Mouse (Mus musculus) limb, embryonic 13.5 days (tissue): Measurements from ENCODE around the gene Kif11. TPM values are rescaled to one million over a fixed set of nuclear protein-coding genes. Genes with fewer than 3 reads are reported as not detected.
A peak's percentile ranks its signal among the peaks of the same experiment; 100 is the strongest.

Experiments
- ATAC-seq: fragments of 200-750 bp; cut with Nextera tagmentation; 2 replicates; pipeline ENCODE4 v1.8.0; 2017; ENCODE audit warnings: low read depth, moderate number of reproducible peaks, moderate TSS enrichment; ENCODE audit not compliant: low FRiP score
- H3K27ac ChIP-seq: fragments of 300-500 bp; sonication (generic); 2 replicates; pipeline ENCODE4 v1.5.1; 2015; ENCODE audit warnings: inconsistent platforms, mild to moderate bottlenecking, moderate library complexity
- H3K27me3 ChIP-seq: fragments of 300-500 bp; sonication (generic); 2 replicates; pipeline ENCODE4 v1.6.1; 2015; ENCODE audit warnings: mild to moderate bottlenecking, inconsistent platforms
- H3K36me3 ChIP-seq: fragments of 300-500 bp; sonication (generic); 2 replicates; pipeline ENCODE4 v1.6.1; 2015; ENCODE audit warnings: inconsistent platforms, mild to moderate bottlenecking, moderate library complexity
- H3K4me1 ChIP-seq: fragments of 300-500 bp; sonication (generic); 2 replicates; pipeline ENCODE4 v1.6.1; 2015; ENCODE audit warnings: inconsistent platforms
- H3K4me2 ChIP-seq: fragments of 300-500 bp; sonication (generic); replicated peaks from 2 replicates; pipeline ENCODE4 v1.6.1; 2015; ENCODE audit warnings: inconsistent platforms, mild to moderate bottlenecking, moderate library complexity
- H3K4me3 ChIP-seq: fragments of 300-500 bp; sonication (generic); 2 replicates; pipeline ENCODE4 v1.5.1; 2015; ENCODE audit warnings: moderate library complexity, mild to moderate bottlenecking, inconsistent platforms
- H3K9ac ChIP-seq: fragments of 300-500 bp; sonication (generic); 2 replicates; pipeline ENCODE4 v1.6.1; 2015; ENCODE audit warnings: mild to moderate bottlenecking, inconsistent platforms
- H3K9me3 ChIP-seq: fragments of 300-500 bp; sonication (generic); 2 replicates; pipeline ENCODE4 v1.6.1; 2016; ENCODE audit warnings: inconsistent platforms
- WGBS: fragments of 180-500 bp; shearing (Covaris S2); methylation state at CpG from one replicate; pipeline ENCODE4 v1.1.7; 2015; 5-methylcytosine and 5-hydroxymethylcytosine counted together
- polyA plus RNA-seq: library from polyadenylated mRNA; unstranded; fragments of >200 nt; fragmentation: Nextera tagmentation; extraction: Ambion mirVana; gene quantifications from 2 replicates; pipeline ENCODE4 v1.2.1, GENCODE M21; 2015

Kif11 gene
- polyA plus RNA-seq, 1 experiment from 2014 or later, result 62.5 TPM

DNA sequence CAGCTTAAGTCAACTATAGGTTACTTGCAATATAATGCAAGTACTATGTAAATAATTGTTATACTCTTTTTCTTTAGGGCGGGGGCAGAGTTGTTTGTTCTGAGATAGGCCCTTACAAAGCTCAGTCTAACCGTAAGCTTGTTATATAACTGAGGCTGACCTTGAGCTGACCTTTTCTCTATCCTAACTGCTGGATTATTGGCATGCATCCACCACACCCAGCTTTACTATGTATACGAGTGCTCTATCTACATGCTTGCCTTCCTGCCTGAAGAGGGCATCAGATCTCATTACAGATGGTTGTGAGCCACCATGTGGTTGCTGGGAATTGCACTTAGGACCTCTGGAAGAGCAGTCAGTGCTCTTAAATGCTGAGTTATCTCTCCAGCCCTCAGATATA, 9.9 kb downstream of the Kif11 start:
- H3K4me2 ChIP-seq, result no peak overlapping the region
- WGBS, result 85% methylated on average over 3 of the region's 3 CpGs
- ATAC-seq, result no peak
- H3K27me3 ChIP-seq, result no peaks in the 10 kb centered on the region
- H3K36me3 ChIP-seq, result peaks cover 52% of the 10 kb centered on the region
- no peak overlapping the region for H3K27ac ChIP-seq
- no peaks in the 10 kb centered on the region for H3K9me3 ChIP-seq
- no peaks in the 10 kb centered on the region for H3K4me1 ChIP-seq
- H3K4me3 ChIP-seq, result no peak overlapping the region
- no peak overlapping the region for H3K9ac ChIP-seq

DNA sequence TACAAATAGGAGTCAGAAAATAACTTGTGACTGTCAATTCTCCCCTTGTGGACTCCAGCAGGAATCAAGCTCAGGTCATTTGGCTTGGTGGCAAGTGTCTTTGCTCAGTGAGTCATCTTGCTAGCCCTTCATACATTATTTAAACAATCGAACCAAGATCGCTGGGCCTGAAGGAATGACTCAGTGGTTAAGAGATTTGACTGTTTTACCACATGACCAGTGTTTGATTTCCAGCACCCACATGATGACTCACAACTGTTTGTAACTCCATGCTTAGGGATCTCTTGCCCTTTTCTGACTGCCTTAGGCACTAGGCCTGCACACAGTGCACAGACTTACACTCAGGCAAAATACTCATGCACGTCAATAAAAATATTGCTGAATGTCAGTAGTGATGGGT, 15.7 kb downstream of the Kif11 start:
- no peak overlapping the region for H3K4me2 ChIP-seq
- no peak overlapping the region for H3K4me3 ChIP-seq
- no peaks in the 10 kb centered on the region for H3K4me1 ChIP-seq
- ATAC-seq, result no peak
- H3K9me3 ChIP-seq, result no peaks in the 10 kb centered on the region
- WGBS, result 96% methylated on average over 3 of the region's 3 CpGs
- no peak overlapping the region for H3K9ac ChIP-seq
- no peaks in the 10 kb centered on the region for H3K27me3 ChIP-seq
- H3K27ac ChIP-seq, result no peak overlapping the region
- H3K36me3 ChIP-seq, result peaks cover 76% of the 10 kb centered on the region

DNA sequence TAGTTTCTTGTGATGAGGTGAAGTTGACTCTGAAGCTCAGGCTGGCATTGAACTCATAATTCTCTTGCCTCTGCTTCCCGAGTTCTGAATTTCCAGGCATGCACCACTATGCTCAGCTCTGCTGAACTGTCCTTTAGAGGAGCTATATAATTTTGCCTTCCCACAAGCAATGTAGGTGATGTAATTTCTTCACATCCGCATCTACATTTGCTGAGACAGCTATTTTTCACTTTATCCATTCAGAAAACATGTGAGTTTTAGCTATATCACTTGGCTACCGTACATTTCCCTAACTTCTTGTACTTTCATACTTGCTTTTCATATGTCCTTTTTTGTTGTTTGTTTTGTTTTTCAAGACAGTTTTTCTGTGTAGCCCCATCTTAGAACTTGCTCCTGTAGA, 20.1 kb downstream of the Kif11 start:
- Histone ChIP-seq H3K4me2 (no peak overlapping the region), H3K9me3 (no peaks in the 10 kb centered on the region), H3K36me3 (peaks cover 78% of the 10 kb centered on the region), H3K27ac (no peak overlapping the region), H3K4me3 (no peak overlapping the region), H3K4me1 (no peaks in the 10 kb centered on the region), H3K9ac (no peak overlapping the region), H3K27me3 (no peaks in the 10 kb centered on the region)
- no peak for ATAC-seq
- 94% methylated on average over 3 of the region's 3 CpGs for WGBS

DNA sequence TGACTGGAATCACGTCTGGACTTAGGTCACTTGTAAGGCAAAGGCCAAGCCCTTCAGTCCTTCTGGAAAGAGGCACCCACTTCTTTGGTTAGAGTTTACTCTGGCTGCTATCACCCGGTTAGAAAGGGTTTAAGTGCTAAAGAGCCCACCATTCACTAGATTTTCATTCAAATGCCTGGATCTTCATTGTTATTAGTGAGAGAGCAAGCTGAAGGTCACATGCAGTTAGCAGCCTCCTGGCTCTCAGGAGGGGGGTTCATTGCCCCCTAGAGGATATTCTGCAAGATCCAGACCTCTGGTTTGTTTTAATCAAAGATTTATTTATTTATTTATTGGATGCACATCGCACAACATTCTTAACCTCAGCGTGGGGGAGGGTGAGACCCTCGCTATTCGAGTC, 24.7 kb downstream of the Kif11 start:
- 80% methylated on average over 6 of the region's 6 CpGs for WGBS
- ATAC-seq, result no peak
- Histone ChIP-seq H3K27ac (no peak overlapping the region), H3K27me3 (no peaks in the 10 kb centered on the region), H3K9me3 (no peaks in the 10 kb centered on the region), H3K9ac (no peak overlapping the region), H3K4me1 (no peaks in the 10 kb centered on the region), H3K36me3 (peaks cover 81% of the 10 kb centered on the region), H3K4me3 (no peak overlapping the region), H3K4me2 (no peak overlapping the region)

DNA sequence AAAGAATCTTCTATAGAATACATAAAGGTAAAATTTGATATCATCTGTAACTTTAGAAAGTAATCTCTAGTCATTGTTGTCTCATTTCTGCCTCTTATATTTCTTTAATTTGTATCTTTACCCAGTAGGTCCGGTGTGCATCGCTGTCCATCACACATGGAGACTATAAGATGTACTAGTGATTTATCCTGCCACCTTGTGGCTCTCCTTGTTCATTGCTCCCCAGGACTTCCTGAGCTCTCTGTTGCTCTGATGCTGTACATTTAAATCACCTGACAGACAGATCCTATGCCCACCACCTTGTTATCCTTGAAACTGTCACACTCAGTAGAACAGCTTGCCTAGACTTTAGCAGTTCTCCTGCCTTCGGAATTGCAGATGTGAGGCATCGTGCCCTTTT, 42.1 kb downstream of the Kif11 start:
- no peak overlapping the region for H3K4me3 ChIP-seq
- H3K4me2 ChIP-seq, result no peak overlapping the region
- H3K27ac ChIP-seq, result no peak overlapping the region
- H3K9me3 ChIP-seq, result no peaks in the 10 kb centered on the region
- no peaks in the 10 kb centered on the region for H3K4me1 ChIP-seq
- no peak for ATAC-seq
- H3K9ac ChIP-seq, result no peak overlapping the region
- 91% methylated on average over 4 of the region's 4 CpGs for WGBS
- H3K27me3 ChIP-seq, result no peaks in the 10 kb centered on the region
- peaks cover 72% of the 10 kb centered on the region for H3K36me3 ChIP-seq

DNA sequence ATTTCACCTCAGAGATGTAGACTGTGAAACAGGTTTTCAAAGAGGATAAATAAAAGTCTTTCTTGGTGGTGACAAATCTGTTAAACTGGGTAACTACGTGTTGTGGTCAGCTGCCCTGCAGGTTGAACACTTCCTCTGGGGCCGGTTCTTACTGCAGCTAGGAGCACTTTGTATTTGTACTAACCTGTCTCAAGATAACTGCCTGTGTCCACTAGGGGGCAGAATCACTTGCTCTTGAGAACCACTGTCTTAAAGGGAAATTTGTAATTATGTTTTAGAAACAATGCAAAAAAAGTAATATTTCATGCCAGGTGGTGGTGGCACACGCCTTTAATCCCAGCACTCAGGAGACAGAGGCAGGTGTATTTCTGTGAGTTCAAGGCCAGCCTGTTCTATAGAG, 43.4 kb downstream of the Kif11 start:
- Histone ChIP-seq H3K27ac (no peak overlapping the region), H3K27me3 (no peaks in the 10 kb centered on the region), H3K4me2 (no peak overlapping the region), H3K36me3 (peaks cover 60% of the 10 kb centered on the region), H3K4me3 (no peak overlapping the region), H3K4me1 (no peaks in the 10 kb centered on the region), H3K9me3 (no peaks in the 10 kb centered on the region), H3K9ac (no peak overlapping the region)
- ATAC-seq, result no peak
- 47% methylated on average over 3 of the region's 3 CpGs for WGBS

DNA sequence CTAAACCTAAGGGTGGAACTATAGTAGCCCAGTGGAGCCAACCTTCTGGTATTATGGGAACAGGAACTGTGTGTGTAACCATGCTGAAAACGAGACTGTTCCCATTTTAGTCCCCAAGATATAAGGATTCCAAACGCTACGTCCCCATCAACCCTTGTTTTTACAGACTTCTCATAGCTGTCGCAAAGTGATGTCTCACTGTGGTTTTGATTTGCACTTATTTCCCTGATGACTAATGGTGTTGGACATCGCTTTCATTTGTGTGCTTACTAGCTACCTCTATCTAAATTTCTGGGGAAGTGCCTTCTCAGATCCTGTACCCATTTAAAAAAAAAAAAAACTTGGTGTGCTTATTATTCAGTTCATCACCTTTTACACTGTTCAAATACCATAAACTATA, 52.4 kb downstream of the Kif11 start:
- no peaks in the 10 kb centered on the region for H3K4me1 ChIP-seq
- no peak overlapping the region for H3K9ac ChIP-seq
- H3K4me2 ChIP-seq, result no peak overlapping the region
- peaks cover 49% of the 10 kb centered on the region for H3K27me3 ChIP-seq
- WGBS, result 72% methylated on average over 5 of the region's 5 CpGs
- no peak overlapping the region for H3K4me3 ChIP-seq
- ATAC-seq, result no peak
- no peak overlapping the region for H3K27ac ChIP-seq
- H3K36me3 ChIP-seq, result no peaks in the 10 kb centered on the region
- no peaks in the 10 kb centered on the region for H3K9me3 ChIP-seq

DNA sequence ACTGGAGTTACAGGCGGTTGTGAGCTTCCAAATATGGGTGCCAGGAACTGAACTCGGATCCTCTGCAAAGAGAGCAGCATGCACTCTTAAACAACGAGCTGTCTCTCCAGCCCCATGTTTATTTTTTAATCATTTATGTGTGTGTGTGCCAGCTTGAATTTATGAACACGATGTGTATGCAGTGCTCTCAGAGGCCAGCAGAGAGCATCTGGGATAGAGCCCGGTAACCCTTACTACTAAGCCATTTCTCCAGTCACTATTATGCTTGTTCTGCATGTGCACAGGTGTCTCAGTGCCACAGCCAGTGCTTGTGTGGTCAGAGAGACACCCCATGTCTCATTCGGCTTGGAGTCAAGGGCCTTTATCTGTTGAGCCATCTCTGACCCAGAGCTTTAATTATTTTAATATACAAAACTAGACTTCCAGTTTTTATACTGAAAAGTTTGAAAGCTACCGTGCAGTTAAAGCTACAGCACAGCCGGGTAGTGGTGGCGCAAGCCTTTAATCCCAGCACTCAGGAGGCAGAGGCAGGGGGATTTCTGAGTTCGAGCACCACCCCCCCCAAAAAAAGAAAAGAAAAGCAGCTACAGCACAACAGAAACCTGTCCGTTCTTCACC, 55.0 kb downstream of the Kif11 start:
- Histone ChIP-seq H3K4me2 (no peak overlapping the region), H3K27me3 (peaks cover 76% of the 10 kb centered on the region), H3K4me3 (no peak overlapping the region), H3K4me1 (peaks cover 20% of the 10 kb centered on the region), H3K27ac (no peak overlapping the region), H3K9me3 (no peaks in the 10 kb centered on the region), H3K9ac (no peak overlapping the region), H3K36me3 (no peaks in the 10 kb centered on the region)
- WGBS, result 86% methylated on average over 11 of the region's 11 CpGs
- no peak for ATAC-seq

DNA sequence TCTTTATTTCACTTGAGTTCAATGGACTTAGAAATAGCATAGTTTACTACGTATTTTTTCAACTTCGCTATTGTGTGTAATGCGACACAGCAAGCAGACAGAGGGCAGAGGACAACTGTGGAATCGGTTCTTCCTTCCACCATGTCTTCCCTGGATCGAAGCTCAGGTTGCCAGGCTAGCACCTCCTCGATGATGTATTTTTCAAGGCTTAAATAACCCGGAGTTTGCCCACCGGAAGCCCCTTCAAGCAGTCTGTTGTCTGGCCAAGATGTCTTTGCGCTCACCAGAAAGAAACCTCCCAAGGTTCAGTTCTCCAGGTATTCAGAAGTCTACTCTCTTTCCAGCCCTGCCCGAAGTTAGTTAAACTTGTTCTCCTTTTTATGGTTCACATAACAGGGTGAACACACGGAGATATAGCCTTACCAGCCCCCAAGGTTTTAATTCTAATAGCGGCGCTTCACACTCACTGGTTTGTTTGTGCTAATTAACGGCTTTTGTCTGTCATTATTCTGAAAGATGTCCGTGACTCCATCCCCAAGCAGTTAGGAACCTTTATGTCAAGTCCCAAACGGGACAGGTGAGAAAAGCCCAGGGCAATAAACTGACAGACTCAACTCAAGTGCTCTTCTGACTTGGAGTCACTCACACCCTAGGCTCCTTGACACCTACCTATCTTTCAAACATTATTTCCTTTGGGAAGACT, 56.8 kb downstream of the Kif11 start:
- Histone ChIP-seq H3K4me3 (0 out of 2 replicates have a peak overlapping the region, but pooled peaks have one; percentile 52), H3K27me3 (peaks cover 85% of the 10 kb centered on the region), H3K36me3 (no peaks in the 10 kb centered on the region), H3K9me3 (no peaks in the 10 kb centered on the region), H3K27ac (no peak overlapping the region), H3K4me2 (peak overlapping the region; percentile 21; the same call in 1 of the 2 replicates), H3K4me1 (peaks cover 20% of the 10 kb centered on the region), H3K9ac (no peak overlapping the region)
- WGBS, result 17% methylated on average over 16 of the region's 16 CpGs
- no peak for ATAC-seq

DNA sequence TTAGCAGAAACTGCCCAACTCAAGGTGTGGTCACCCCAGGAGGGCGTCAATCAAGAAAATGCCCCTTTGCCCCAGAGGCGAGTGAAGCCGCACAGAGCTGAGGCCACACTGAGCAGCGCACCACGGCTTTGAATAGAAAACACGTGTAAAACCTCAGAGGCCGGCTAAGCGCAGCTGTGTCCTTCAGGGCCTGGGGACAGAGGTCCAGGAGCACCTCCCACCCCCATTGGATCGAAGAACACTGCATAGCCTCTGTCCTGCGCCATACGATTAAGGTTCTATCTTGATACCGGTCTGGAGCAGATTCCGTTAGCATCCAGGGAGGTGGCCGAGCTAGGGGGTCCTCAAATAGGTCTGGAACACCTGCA, 57.7 kb downstream of the Kif11 start:
- Histone ChIP-seq H3K9ac (peak overlapping the region; percentile 60; the same call in 1 of the 2 replicates), H3K36me3 (no peaks in the 10 kb centered on the region), H3K27me3 (peaks cover 85% of the 10 kb centered on the region), H3K4me3 (peak overlapping the region; percentile 52), H3K4me2 (peak overlapping the region; percentile 70), H3K27ac (no peak overlapping the region), H3K4me1 (peaks cover 20% of the 10 kb centered on the region), H3K9me3 (no peaks in the 10 kb centered on the region)
- under 1% methylated on average over 14 of the region's 14 CpGs for WGBS
- ATAC-seq, result no peak

DNA sequence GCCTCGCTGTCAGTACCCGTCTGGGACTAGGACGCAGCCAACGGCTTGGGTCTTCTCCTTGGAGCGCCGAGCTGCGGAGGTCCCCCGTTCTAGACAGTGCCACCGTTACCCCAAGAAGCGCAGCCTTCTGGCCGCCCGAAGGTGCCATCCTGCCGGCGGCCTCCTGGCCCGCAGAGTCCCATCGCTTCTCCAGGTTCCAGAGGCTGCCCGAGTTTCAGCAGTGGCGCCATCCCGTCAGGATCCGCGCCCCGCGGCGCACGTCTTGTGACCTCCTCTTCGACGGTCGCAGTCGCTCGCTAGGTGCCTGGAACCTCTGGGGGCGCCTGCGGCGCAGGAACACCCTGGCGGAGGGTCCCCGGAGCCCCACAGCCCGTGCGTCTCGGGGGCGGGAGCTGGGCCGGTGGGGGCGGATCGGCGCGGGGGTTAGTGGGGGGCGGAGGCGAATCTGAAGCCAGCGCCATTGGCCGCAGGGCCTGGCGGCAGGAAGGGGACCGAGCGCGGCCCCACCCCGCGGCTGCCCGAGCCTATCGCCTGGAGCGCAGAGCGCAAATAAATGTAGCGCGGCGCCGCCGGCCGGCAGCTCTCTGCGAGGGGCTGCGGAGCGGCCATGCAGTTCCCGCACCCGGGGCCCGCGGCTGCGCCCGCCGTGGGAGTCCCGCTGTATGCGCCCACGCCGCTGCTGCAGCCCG, 58.2 kb downstream of the Kif11 start, which contains the start of gene Hhex:
Hhex (plus strand) TSS at position 548 of the 689 bp plus-strand sequence.
- H3K4me2 ChIP-seq, result peak within 1 kb of the TSS; percentile 70
- H3K27me3 ChIP-seq, result peaks cover 91% of the 10 kb centered on the region
- H3K36me3 ChIP-seq, result no peaks in the 10 kb centered on the region
- H3K4me3 ChIP-seq, result peak within 1 kb of the TSS; percentile 52
- peak within 1 kb of the TSS; percentile 60 for H3K9ac ChIP-seq
- H3K4me1 ChIP-seq, result peaks cover 20% of the 10 kb centered on the region
- ATAC-seq, result peak; percentile 74
- H3K27ac ChIP-seq, result no peak within 1 kb of the TSS
- no peaks in the 10 kb centered on the region for H3K9me3 ChIP-seq
- WGBS, result under 1% methylated on average over 60 of the region's 79 CpGs

DNA sequence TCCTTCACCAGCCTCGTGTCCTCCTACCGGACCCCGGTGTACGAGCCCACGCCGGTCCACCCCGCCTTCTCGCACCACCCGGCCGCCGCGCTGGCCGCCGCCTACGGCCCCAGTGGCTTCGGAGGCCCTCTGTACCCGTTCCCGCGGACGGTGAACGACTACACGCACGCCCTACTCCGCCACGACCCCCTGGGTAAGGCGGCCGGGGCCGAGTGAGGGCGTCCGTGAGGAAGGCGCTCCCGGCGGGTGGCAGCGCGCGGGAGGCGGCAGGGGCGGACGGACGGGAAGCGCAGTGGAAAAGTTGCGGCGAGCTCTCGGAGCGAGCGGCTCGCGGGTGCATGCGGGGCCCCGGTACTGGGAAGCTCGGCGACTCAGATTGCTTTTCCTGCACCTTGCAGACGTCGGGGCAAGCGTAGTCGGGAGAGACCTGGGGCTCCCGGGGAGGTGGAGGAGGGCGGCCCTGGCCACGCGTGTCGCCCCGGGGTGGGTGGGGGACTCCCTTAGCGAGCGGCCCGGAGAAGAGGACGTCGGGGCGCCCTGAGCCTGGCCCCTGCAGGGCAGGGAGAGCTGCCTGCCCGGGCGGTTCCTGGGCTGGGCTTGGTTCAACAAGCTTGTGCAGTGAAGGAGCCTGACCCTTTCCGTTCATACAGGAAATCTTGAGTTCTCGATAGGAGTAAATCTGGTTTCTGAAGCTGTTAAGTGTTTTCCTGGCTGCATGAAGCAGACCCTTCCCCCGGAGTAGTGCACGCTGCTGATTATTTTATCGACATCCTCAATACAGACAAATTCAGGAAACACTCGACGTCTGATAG, 59.0 kb downstream of the Kif11 start:
- Histone ChIP-seq H3K9me3 (no peaks in the 10 kb centered on the region), H3K4me3 (peak overlapping the region; percentile 52), H3K4me1 (peaks cover 20% of the 10 kb centered on the region), H3K36me3 (no peaks in the 10 kb centered on the region), H3K4me2 (peak overlapping the region; percentile 70), H3K27me3 (peaks cover 93% of the 10 kb centered on the region), H3K9ac (peak overlapping the region; percentile 60), H3K27ac (no peak overlapping the region)
- peak; percentile 29; the same call in 1 of the 2 replicates for ATAC-seq
- under 1% methylated on average over 77 of the region's 77 CpGs for WGBS
